Mouse (Mus musculus): ENCODE measurements at regions not wholly inside any gene's neighbourhood (a gene's known extent, or its start where the extent isn't known, plus 50 kb on each side); places are given as distances from the start of the nearest gene placed in this dataset.

GRCm38 (mm10) chr3:66422445-66423037, 125.9 kb upstream of the Veph1 start:
- DNase-seq: no peak

GRCm38 (mm10) chr3:66410706-66411277, 114.2 kb upstream of the Veph1 start:
- DNase-seq: peak in 1 of 2 experiments; percentile 46

GRCm38 (mm10) chr3:66408791-66409190, 112.2 kb upstream of the Veph1 start:
- no peak for DNase-seq

- peak in 1 of 2 experiments; percentile 21 for DNase-seq
Measured at GRCm38 (mm10) chr3:66405645-66406044, 109.0 kb upstream of the Veph1 start.

- DNase-seq: no peak
Measured at GRCm38 (mm10) chr3:66403707-66404106, 107.1 kb upstream of the Veph1 start.

GRCm38 (mm10) chr3:66400791-66401568, 104.3 kb upstream of the Veph1 start:
- no peak for DNase-seq

GRCm38 (mm10) chr3:66398214-66399150, 101.8 kb upstream of the Veph1 start:
- DNase-seq: peak; percentile 43 to 52

GRCm38 (mm10) chr3:66375088-66375910, 78.7 kb upstream of the Veph1 start:
- DNase-seq: no peak

- no peak for DNase-seq
Measured at GRCm38 (mm10) chr3:66374603-66375002, 78.0 kb upstream of the Veph1 start.

GRCm38 (mm10) chr3:66373807-66374575, 77.4 kb upstream of the Veph1 start:
- DNase-seq: no peak

Measured in cerebellum, postnatal 25 days (tissue).